Mouse (Mus musculus): ENCODE measurements around the gene Dcaf1. TPM values are rescaled to one million over a fixed set of nuclear protein-coding genes. Genes with fewer than 3 reads are reported as not detected.

Dcaf1 gene
- total and polyA plus RNA-seq, 2 experiments from 2014 or later, result 7.6 to 27.2 TPM

- H3K4me2 ChIP-seq (ENCODE audit: low read depth, low read length, poor library complexity, severe bottlenecking), result no peak overlapping the region
- no peak for ATAC-seq (ENCODE audit: low FRiP score)
- DNase-seq (ENCODE audit: low spot score), result no peak
- no peak for TF ChIP-seq CTCF (IDR thresholded peaks at IDR 0.05)
- H3K27me3 ChIP-seq (ENCODE audit: insufficient read depth, low read length), result no peaks in the 10 kb centered on the region
- WGBS, result 92% methylated on average over 6 of the region's 6 CpGs
- peaks cover 27% of the 10 kb centered on the region for H3K36me3 ChIP-seq (ENCODE audit: insufficient read depth, low read length)
- H3K27ac ChIP-seq (ENCODE audit: low read depth, low read length), result no peak overlapping the region
- H3K4me3 ChIP-seq (ENCODE audit: low read depth, low read length), result no peak overlapping the region
- H3K9ac ChIP-seq (replicated peaks; ENCODE audit: low read length, poor library complexity, severe bottlenecking), result no peak overlapping the region
- no peaks in the 10 kb centered on the region for H3K9me3 ChIP-seq (ENCODE audit: low read length)
- no peaks in the 10 kb centered on the region for H3K4me1 ChIP-seq (ENCODE audit: insufficient read depth, low read length)
These were observed 93.2 kb downstream of the Dcaf1 start for GRCm38 (mm10) chr9:106914878-106915277.

Other genes with a start within 250 kb of the Dcaf1 start
- not detected in 2 replicates for gene Iqcf6, start 195.3 kb upstream of the Dcaf1 start, total RNA-seq (2014; rRNA removed)
- gene Iqcf6, start 195.3 kb upstream of the Dcaf1 start, polyA plus RNA-seq (2015; fragmentation: Nextera tagmentation; extraction: Ambion mirVana), result not detected in 2 replicates
- gene Grm2, start 165.8 kb upstream of the Dcaf1 start, total RNA-seq (2014; rRNA removed), result 22.1 and 23.0 TPM in 2 replicates
- gene Grm2, start 165.8 kb upstream of the Dcaf1 start, polyA plus RNA-seq (2015; fragmentation: Nextera tagmentation; extraction: Ambion mirVana), result 24.2 and 24.7 TPM in 2 replicates
- 74.9 and 82.7 TPM in 2 replicates for gene Tex264, start 135.9 kb upstream of the Dcaf1 start, total RNA-seq (2014; rRNA removed)
- 87.4 and 101 TPM in 2 replicates for gene Tex264, start 135.9 kb upstream of the Dcaf1 start, polyA plus RNA-seq (2015; fragmentation: Nextera tagmentation; extraction: Ambion mirVana)
- gene Rad54l2, start 32.7 kb upstream of the Dcaf1 start, total RNA-seq (2014; rRNA removed), result 24.9 and 25.5 TPM in 2 replicates
- 3.0 and 4.6 TPM in 2 replicates for gene Rad54l2, start 32.7 kb upstream of the Dcaf1 start, polyA plus RNA-seq (2015; fragmentation: Nextera tagmentation; extraction: Ambion mirVana)
- 81.6 and 82.7 TPM in 2 replicates for gene Rbm15b, start 65.6 kb downstream of the Dcaf1 start, total RNA-seq (2014; rRNA removed)
- 10.6 and 12.6 TPM in 2 replicates for gene Rbm15b, start 65.6 kb downstream of the Dcaf1 start, polyA plus RNA-seq (2015; fragmentation: Nextera tagmentation; extraction: Ambion mirVana)
- 46.3 and 54.6 TPM in 2 replicates for gene Manf, start 70.1 kb downstream of the Dcaf1 start, total RNA-seq (2014; rRNA removed)
- gene Manf, start 70.1 kb downstream of the Dcaf1 start, polyA plus RNA-seq (2015; fragmentation: Nextera tagmentation; extraction: Ambion mirVana), result 112 and 115 TPM in 2 replicates